Mouse (Mus musculus): ENCODE measurements at regions not wholly inside any gene's neighbourhood (a gene's known extent, or its start where the extent isn't known, plus 50 kb on each side); places are given as distances from the start of the nearest gene placed in this dataset.
"Not testable (repeated sequence)": the region's sequence is repeated elsewhere in the genome, so short reads cannot be mapped to it uniquely, and the experiment has no call there.

- DNase-seq (ENCODE audit: low spot score) = no peak
Observed at GRCm38 (mm10) chr10:20891426-20891825, 60.9 kb upstream of the Ahi1 start.

- no peak for DNase-seq (ENCODE audit: low spot score)
Observed at GRCm38 (mm10) chr10:20883618-20884017, 68.7 kb upstream of the Ahi1 start.

- no peak for DNase-seq (ENCODE audit: low spot score)
Observed at GRCm38 (mm10) chr10:20882599-20882998, 69.7 kb upstream of the Ahi1 start.

- DNase-seq (ENCODE audit: low spot score) = no peak
Observed at GRCm38 (mm10) chr10:20880251-20880650, 72.1 kb upstream of the Ahi1 start.

- no peak for DNase-seq (ENCODE audit: low spot score)
Observed at GRCm38 (mm10) chr10:20879482-20879881, 72.9 kb upstream of the Ahi1 start.

- DNase-seq (ENCODE audit: low spot score) = no peak
Observed at GRCm38 (mm10) chr10:20867076-20867475, 85.3 kb upstream of the Ahi1 start.

GRCm38 (mm10) chr10:20865031-20865430 lies 87.3 kb upstream of the Ahi1 start:
- DNase-seq (ENCODE audit: low spot score) = no peak

- DNase-seq (ENCODE audit: low spot score) = no peak
Observed at GRCm38 (mm10) chr10:20857413-20857812, 94.9 kb upstream of the Ahi1 start.

GRCm38 (mm10) chr10:20854621-20855363 lies 97.6 kb upstream of the Ahi1 start:
- no peak for DNase-seq (ENCODE audit: low spot score)

GRCm38 (mm10) chr10:20847287-20847686 lies 105.1 kb upstream of the Ahi1 start:
- no peak for DNase-seq (ENCODE audit: low spot score)

- DNase-seq (ENCODE audit: low spot score) = no peak
Observed at GRCm38 (mm10) chr10:20843277-20843676, 109.1 kb upstream of the Ahi1 start.

GRCm38 (mm10) chr10:20842131-20842530 lies 110.2 kb upstream of the Ahi1 start:
- DNase-seq (ENCODE audit: low spot score) = no peak

GRCm38 (mm10) chr10:20841430-20842040 lies 110.8 kb upstream of the Ahi1 start:
- DNase-seq (ENCODE audit: low spot score) = no peak

GRCm38 (mm10) chr10:20838685-20839425 lies 113.5 kb upstream of the Ahi1 start:
- no peak for DNase-seq (ENCODE audit: low spot score)

- not testable (repeated sequence) for DNase-seq (ENCODE audit: low spot score)
Observed at GRCm38 (mm10) chr10:20836816-20837215, 111.9 kb upstream of the Pde7b start.

GRCm38 (mm10) chr10:20834806-20835575 lies 110.1 kb upstream of the Pde7b start:
- peak; percentile 10 for DNase-seq (ENCODE audit: low spot score)

GRCm38 (mm10) chr10:20828304-20828703 lies 103.4 kb upstream of the Pde7b start:
- DNase-seq (ENCODE audit: low spot score) = no peak

- DNase-seq (ENCODE audit: low spot score) = no peak
Observed at GRCm38 (mm10) chr10:20827473-20827872, 102.6 kb upstream of the Pde7b start.

- DNase-seq (ENCODE audit: low spot score) = no peak
Observed at GRCm38 (mm10) chr10:20818548-20818947, 93.7 kb upstream of the Pde7b start.

GRCm38 (mm10) chr10:20799792-20800191 lies 74.9 kb upstream of the Pde7b start:
- no peak for DNase-seq (ENCODE audit: low spot score)

- DNase-seq (ENCODE audit: low spot score) = no peak
Observed at GRCm38 (mm10) chr10:20798400-20798799, 73.5 kb upstream of the Pde7b start.

GRCm38 (mm10) chr10:20793956-20794355 lies 69.1 kb upstream of the Pde7b start:
- no peak for DNase-seq (ENCODE audit: low spot score)
